Mouse (Mus musculus) liver, embryonic 11.5 days (tissue): Measurements from ENCODE around the gene Larp4. TPM values are rescaled to one million over a fixed set of nuclear protein-coding genes. Genes with fewer than 3 reads are reported as not detected.

Source experiments
- ATAC-seq: fragments of 200-750 bp; cut with Nextera tagmentation; replicated peaks from 2 replicates; pipeline ENCODE4 v1.8.0; 2017; ENCODE audit warnings: moderate number of reproducible peaks, mild to moderate bottlenecking, moderate TSS enrichment, moderate library complexity; ENCODE audit not compliant: low FRiP score
- DNase-seq: peaks from one replicate; pipeline ENCODE4 v3.0.0-alpha.2; 2017; ENCODE audit warnings: low spot score
- H3K27ac ChIP-seq: fragments of 300-500 bp; sonication (generic); 2 replicates; pipeline ENCODE4 v1.5.1; 2014; ENCODE audit warnings: mild to moderate bottlenecking, low read depth, low read length, control low read depth
- H3K27me3 ChIP-seq: fragments of 300-500 bp; sonication (generic); replicated peaks from 2 replicates; pipeline ENCODE4 v1.6.1; 2014; ENCODE audit warnings: low read length, mixed read lengths; ENCODE audit not compliant: control insufficient read depth, insufficient read depth
- H3K36me3 ChIP-seq: fragments of 300-500 bp; sonication (generic); 2 replicates; pipeline ENCODE4 v1.6.1; 2014; ENCODE audit warnings: mild to moderate bottlenecking, low read length, moderate library complexity, mixed read lengths; ENCODE audit not compliant: control insufficient read depth, insufficient read depth
- H3K4me1 ChIP-seq: fragments of 300-500 bp; sonication (generic); replicated peaks from 2 replicates; pipeline ENCODE4 v1.6.1; 2014; ENCODE audit warnings: low read length, mixed read lengths; ENCODE audit not compliant: control insufficient read depth, insufficient read depth
- H3K4me2 ChIP-seq: fragments of 300-500 bp; sonication (generic); 2 replicates; pipeline ENCODE4 v1.6.1; 2014; ENCODE audit warnings: mild to moderate bottlenecking, control low read depth, moderate library complexity
- H3K4me3 ChIP-seq: fragments of 300-500 bp; sonication (generic); 2 replicates; pipeline ENCODE4 v1.5.1; 2014; ENCODE audit warnings: low read depth, low read length, control low read depth
- H3K9ac ChIP-seq: fragments of 300-500 bp; sonication (generic); 2 replicates; pipeline ENCODE4 v1.6.1; 2014; ENCODE audit warnings: low read depth, low read length, control low read depth
- H3K9me3 ChIP-seq: fragments of 300-500 bp; sonication (generic); 2 replicates; pipeline ENCODE4 v1.6.1; 2016; ENCODE audit warnings: low read length, inconsistent platforms, mixed read lengths; ENCODE audit not compliant: control insufficient read depth
- WGBS: fragments of 180-500 bp; shearing (Covaris S2); extraction: QIAGEN DNeasy Blood & Tissue Kit; methylation state at CpG from one replicate; pipeline ENCODE4 v1.1.7; 2014; 5-methylcytosine and 5-hydroxymethylcytosine counted together
- polyA plus RNA-seq: library from polyadenylated mRNA; unstranded; fragments of >200 nt; fragmentation: Nextera tagmentation; extraction: Ambion mirVana; gene quantifications from 2 replicates; pipeline ENCODE4 v1.2.1, GENCODE M21; 2014

The Larp4 gene
- polyA plus RNA-seq, 1 experiment from 2014 or later, result 52.0 TPM

DNA sequence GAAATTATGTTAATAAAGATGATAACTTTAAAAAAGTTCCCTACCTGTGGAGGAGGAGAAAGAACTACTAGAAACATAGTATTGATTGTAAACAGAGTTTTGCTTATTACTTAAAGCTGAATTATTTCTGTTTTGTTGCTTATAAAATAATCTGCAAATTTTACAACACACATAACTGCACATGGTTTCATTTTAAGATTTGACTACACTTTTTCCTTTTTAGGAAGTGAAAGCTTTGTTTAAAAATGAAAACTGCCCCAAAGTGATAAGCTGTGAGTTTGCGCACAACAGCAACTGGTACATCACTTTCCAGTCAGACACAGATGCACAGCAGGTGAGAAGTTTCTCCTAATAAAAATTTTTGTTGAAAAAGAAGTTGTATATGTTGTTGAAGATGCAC, 23.2 kb downstream of the Larp4 start:
- peaks cover 27% of the 10 kb centered on the region; the same call in 1 of the 2 replicates for H3K36me3 ChIP-seq
- no peaks in the 10 kb centered on the region for H3K9me3 ChIP-seq
- no peak for ATAC-seq
- no peak overlapping the region for H3K4me2 ChIP-seq
- no peaks in the 10 kb centered on the region for H3K4me1 ChIP-seq
- no peak overlapping the region for H3K4me3 ChIP-seq
- DNase-seq, result no peak
- WGBS, result 98% methylated on average over 1 of the region's 1 CpGs
- H3K27ac ChIP-seq, result no peak overlapping the region
- H3K9ac ChIP-seq, result no peak overlapping the region
- H3K27me3 ChIP-seq, result no peaks in the 10 kb centered on the region

DNA sequence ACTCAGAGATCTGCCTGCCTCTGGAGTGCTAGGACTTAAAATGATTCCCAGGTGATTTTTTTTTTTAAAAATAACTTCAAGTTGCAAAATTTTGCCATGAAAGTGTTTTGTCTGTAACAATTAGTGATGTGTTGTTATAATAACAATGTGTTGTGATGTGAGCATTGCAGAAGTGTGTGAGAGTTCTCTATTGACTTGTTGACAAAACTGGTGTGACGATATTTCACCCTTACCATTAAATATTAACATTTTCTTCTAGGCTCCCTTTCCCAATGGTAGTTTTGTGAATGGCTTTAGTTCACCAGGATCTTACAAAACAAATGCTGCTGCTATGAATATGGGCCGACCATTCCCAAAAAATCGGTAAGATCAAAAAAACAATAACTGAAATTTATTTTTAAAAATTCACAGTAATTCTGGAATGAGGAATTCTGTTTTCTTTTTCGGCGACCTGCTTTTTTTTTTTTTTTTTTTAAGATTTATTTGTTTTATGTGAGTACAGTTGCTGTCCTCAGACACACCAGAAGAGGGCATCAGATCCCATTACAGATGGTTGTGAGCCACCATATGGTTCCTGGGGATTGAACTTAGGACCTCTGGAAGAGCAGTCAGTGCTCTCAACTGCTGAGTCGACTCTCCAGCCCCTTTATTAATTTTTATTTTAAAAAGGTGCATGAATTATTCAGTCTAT, 27.4 kb downstream of the Larp4 start:
- WGBS, result 90% methylated on average over 6 of the region's 6 CpGs
- no peak for DNase-seq
- Histone ChIP-seq H3K9ac (no peak overlapping the region), H3K36me3 (peaks cover 22% of the 10 kb centered on the region), H3K4me1 (no peaks in the 10 kb centered on the region), H3K9me3 (no peaks in the 10 kb centered on the region), H3K27me3 (no peaks in the 10 kb centered on the region), H3K27ac (no peak overlapping the region), H3K4me3 (no peak overlapping the region), H3K4me2 (no peak overlapping the region)
- no peak for ATAC-seq

GRCm38 (mm10) chr15:99999390-99999789, 29.5 kb downstream of the Larp4 start:
- no peak overlapping the region for H3K27ac ChIP-seq
- no peaks in the 10 kb centered on the region for H3K9me3 ChIP-seq
- WGBS, result 88% methylated on average over 1 of the region's 1 CpGs

GRCm38 (mm10) chr15:100004677-100005273, 34.9 kb downstream of the Larp4 start:
- no peak for ATAC-seq
- Histone ChIP-seq H3K27me3 (no peaks in the 10 kb centered on the region), H3K4me1 (no peaks in the 10 kb centered on the region), H3K4me3 (no peak overlapping the region), H3K4me2 (no peak overlapping the region), H3K27ac (no peak overlapping the region), H3K9ac (no peak overlapping the region), H3K36me3 (peaks cover 43% of the 10 kb centered on the region), H3K9me3 (no peaks in the 10 kb centered on the region)
- DNase-seq, result no peak
- WGBS, result 79% methylated on average over 7 of the region's 7 CpGs

More at GRCm38 (mm10) chr15:99999390-99999789, 29.5 kb downstream of the Larp4 start:
- DNase-seq (no peak), ATAC-seq (no peak)
- Histone ChIP-seq H3K9ac (no peak overlapping the region), H3K27me3 (no peaks in the 10 kb centered on the region), H3K4me3 (no peak overlapping the region), H3K4me2 (no peak overlapping the region), H3K36me3 (peaks cover 29% of the 10 kb centered on the region), H3K4me1 (no peaks in the 10 kb centered on the region)

DNA sequence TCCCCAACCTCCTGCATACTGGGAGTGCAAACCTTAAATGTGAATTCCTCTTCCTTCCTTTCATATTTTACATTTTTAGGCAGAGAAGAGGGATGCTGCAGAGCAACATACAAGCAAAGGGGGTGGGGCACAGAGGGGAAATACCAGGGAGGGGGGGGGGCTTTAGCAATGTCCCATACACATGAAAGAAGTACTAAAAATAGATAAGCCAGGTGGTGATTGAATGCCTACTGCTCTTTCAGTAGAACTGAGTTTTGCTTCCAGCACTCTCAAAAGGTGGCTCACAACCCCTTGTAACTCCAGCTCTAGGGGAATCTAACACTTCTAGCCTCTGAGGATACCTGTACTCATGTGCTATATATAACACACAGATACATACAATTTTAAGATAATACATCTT, 36.3 kb downstream of the Larp4 start:
- DNase-seq (no peak), ATAC-seq (no peak)
- H3K4me2 ChIP-seq, result no peak overlapping the region
- H3K36me3 ChIP-seq, result peaks cover 46% of the 10 kb centered on the region
- H3K27ac ChIP-seq, result no peak overlapping the region
- H3K4me1 ChIP-seq, result no peaks in the 10 kb centered on the region
- no peaks in the 10 kb centered on the region for H3K27me3 ChIP-seq
- H3K4me3 ChIP-seq, result no peak overlapping the region
- H3K9me3 ChIP-seq, result no peaks in the 10 kb centered on the region
- no peak overlapping the region for H3K9ac ChIP-seq

DNA sequence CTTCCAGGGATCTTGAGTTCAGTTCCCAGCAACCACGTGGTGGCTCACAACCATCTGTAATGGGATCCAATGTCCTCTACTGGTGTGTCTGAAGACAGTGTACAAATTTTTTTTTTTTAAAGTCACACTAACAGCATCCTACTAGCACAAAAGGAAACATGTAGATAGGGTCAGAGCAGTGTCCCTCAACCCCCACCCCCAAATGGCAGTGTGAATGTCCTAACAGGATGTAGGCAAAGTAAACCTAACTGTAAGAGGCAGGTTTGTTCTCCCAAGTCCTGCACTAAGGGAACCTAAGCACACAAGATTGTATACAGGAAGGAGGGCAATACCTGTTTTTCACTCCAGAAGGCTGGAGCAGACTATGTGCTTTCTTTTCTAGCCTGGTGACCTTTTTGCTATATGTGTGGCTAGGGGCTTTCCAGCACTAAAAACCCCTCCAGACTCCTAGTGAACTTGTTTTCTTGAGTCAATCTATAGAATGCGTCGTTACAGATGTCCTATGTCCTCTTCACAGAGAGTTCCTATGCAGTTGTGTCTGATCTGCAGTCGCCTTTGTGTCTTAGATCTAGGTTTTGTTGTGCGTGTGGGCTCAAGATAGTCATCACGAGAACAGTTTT, 48.5 kb downstream of the Larp4 start:
- no peaks in the 10 kb centered on the region for H3K9me3 ChIP-seq
- 76% methylated on average over 6 of the region's 6 CpGs for WGBS
- no peaks in the 10 kb centered on the region for H3K27me3 ChIP-seq
- ATAC-seq (no peak), DNase-seq (no peak)
- peaks cover 7% of the 10 kb centered on the region; the same call in 1 of the 2 replicates for H3K36me3 ChIP-seq
- H3K27ac ChIP-seq, result no peak overlapping the region
- H3K4me1 ChIP-seq, result no peaks in the 10 kb centered on the region
- H3K4me3 ChIP-seq, result no peak overlapping the region
- H3K9ac ChIP-seq, result no peak overlapping the region
- H3K4me2 ChIP-seq, result no peak overlapping the region

DNA sequence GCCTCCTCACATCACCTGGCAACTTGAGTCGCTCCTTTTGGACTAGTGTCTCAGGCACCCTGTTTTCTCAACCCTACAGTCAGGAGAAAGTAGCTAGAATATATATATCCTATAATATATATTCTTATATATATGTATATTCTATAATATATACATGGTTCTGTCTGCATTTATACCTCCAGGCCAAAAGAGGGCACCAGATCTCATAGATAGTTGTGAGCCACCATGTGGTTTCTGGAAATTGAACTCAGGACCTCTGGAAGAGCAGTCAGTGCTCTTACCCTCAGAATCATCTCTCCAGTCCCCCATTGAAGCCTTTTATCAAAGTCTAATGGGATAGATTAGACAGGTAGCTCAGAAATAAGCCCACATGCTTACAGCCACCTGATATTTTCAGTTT, 51.3 kb downstream of the Larp4 start:
- no peaks in the 10 kb centered on the region for H3K4me1 ChIP-seq
- 94% methylated on average over 1 of the region's 1 CpGs for WGBS
- no peak overlapping the region for H3K9ac ChIP-seq
- peaks cover 3% of the 10 kb centered on the region; the same call in 1 of the 2 replicates for H3K36me3 ChIP-seq
- no peaks in the 10 kb centered on the region for H3K9me3 ChIP-seq
- H3K27ac ChIP-seq, result no peak overlapping the region
- no peak overlapping the region for H3K4me2 ChIP-seq
- ATAC-seq, result no peak
- H3K4me3 ChIP-seq, result no peak overlapping the region
- DNase-seq, result no peak
- no peaks in the 10 kb centered on the region for H3K27me3 ChIP-seq

GRCm38 (mm10) chr15:100022923-100023322, 53.1 kb downstream of the Larp4 start:
- no peaks in the 10 kb centered on the region for H3K27me3 ChIP-seq
- H3K27ac ChIP-seq, result no peak overlapping the region
- no peaks in the 10 kb centered on the region for H3K36me3 ChIP-seq
- WGBS, result 23% methylated on average over 5 of the region's 5 CpGs
- ATAC-seq (no peak), DNase-seq (no peak)
- no peak overlapping the region for H3K4me3 ChIP-seq
- H3K4me1 ChIP-seq, result no peaks in the 10 kb centered on the region
- H3K9me3 ChIP-seq, result no peaks in the 10 kb centered on the region
- no peak overlapping the region for H3K9ac ChIP-seq
- H3K4me2 ChIP-seq, result no peak overlapping the region
